In genomic region chr11:69333922-69334321, GRCm38 (mm10) we compare ENCODE assay signal across 11 mouse cellular contexts. TPM values are rescaled to one million over a fixed set of nuclear protein-coding genes. Genes with fewer than 3 reads are reported as not detected.
DNase-seq lines count a peak whose midpoint lies in the region; ATAC-seq and TF ChIP-seq lines count a peak whose summit lies in the region.
"Had no signal": no experiment of that assay in that cellular context is flagged by ENCODE, and none has a peak within 500 bp of the region (broad histone marks: within the 10 kb centered on the region; RNA-seq: fewer than 3 reads in every experiment).

No protein-coding gene starts in this region.

- 0 out of 2 replicates have a peak, but pooled peaks have one; percentile 6 for TF ChIP-seq CTCF in lung, adult 2 months (IDR thresholded peaks at IDR 0.05; ENCODE audit: insufficient read depth, low read length)

- no peak overlapping the region for H3K27ac ChIP-seq in forebrain, embryonic 16.5 days (ENCODE audit: low read length)
- H3K27ac ChIP-seq: hindbrain, embryonic 14.5 days; limb, embryonic 15.5 days had no signal

- H3K9me3 ChIP-seq in forebrain, embryonic 16.5 days (ENCODE audit: control insufficient read depth, low read length): no peaks in the 10 kb centered on the region

- H3ac ChIP-seq in myocyte (ENCODE audit: control insufficient read depth, insufficient read length): no peak overlapping the region

- WGBS in lung, adult 2 months: 32% methylated on average over 3 of the region's 3 CpGs
- WGBS in forebrain, embryonic 16.5 days: 79% methylated on average over 3 of the region's 3 CpGs

- H3K4me3 ChIP-seq in lung, adult 2 months (replicated peaks; ENCODE audit: extremely low read depth, low read depth, low read length): no peak overlapping the region
- no peak overlapping the region for H3K4me3 ChIP-seq in myocyte
- no peak overlapping the region for H3K4me3 ChIP-seq in forebrain, embryonic 16.5 days (replicated peaks; ENCODE audit: low read length)
- H3K4me3 ChIP-seq: limb, embryonic 15.5 days had no signal

- H3K9ac ChIP-seq in forebrain, embryonic 16.5 days (replicated peaks; ENCODE audit: low read depth, low read length): no peak overlapping the region
- H3K9ac ChIP-seq: hindbrain, embryonic 14.5 days; limb, embryonic 15.5 days had no signal

- H3K4me1 ChIP-seq in lung, adult 2 months (ENCODE audit: control insufficient read depth, insufficient read depth, low read length): peaks cover 4% of the 10 kb centered on the region; the same call in 1 of the 2 replicates
- H3K4me1 ChIP-seq in forebrain, embryonic 16.5 days (replicated peaks; ENCODE audit: control insufficient read depth, insufficient read depth, low read length): peaks cover 14% of the 10 kb centered on the region

- ATAC-seq in erythroid progenitor cell, adult 5-6 weeks (replicated peaks; ENCODE audit: low FRiP score, poor library complexity, severe bottlenecking): 0 out of 2 replicates have a peak, but pooled peaks have one; percentile 11
- ATAC-seq in forebrain, embryonic 16.5 days: no peak

- no peak for DNase-seq in lung, adult 2 months
- no peak for DNase-seq in lung, postnatal 4 days
- DNase-seq in NIH3T3 (ENCODE audit: low read depth): peak; percentile 67
- DNase-seq in embryo, embryonic 9.5 days (ENCODE audit: extremely low spot score): no peak
- DNase-seq: adrenal gland, postnatal 36 days; right cerebral cortex, postnatal 14 days had no signal

- TF ChIP-seq POLR2A in lung, adult 2 months (IDR thresholded peaks at IDR 0.05; ENCODE audit: borderline replicate concordance, extremely low read depth, low read depth, low read length): no peak
- no peak for TF ChIP-seq POLR2A in myocyte (IDR thresholded peaks at IDR 0.05; ENCODE audit: insufficient read length, low read depth)

- peak overlapping the region; percentile 59 for H3K4me2 ChIP-seq in myocyte (ENCODE audit: low read depth)
- no peak overlapping the region for H3K4me2 ChIP-seq in forebrain, embryonic 16.5 days (ENCODE audit: low read length)
- H3K4me2 ChIP-seq: hindbrain, embryonic 14.5 days; limb, embryonic 15.5 days had no signal

- H3K27me3 ChIP-seq in myocyte (ENCODE audit: control insufficient read depth, insufficient read depth, insufficient read length): no peaks in the 10 kb centered on the region
- no peaks in the 10 kb centered on the region for H3K27me3 ChIP-seq in forebrain, embryonic 16.5 days (replicated peaks; ENCODE audit: control insufficient read depth, insufficient read depth, low read length)
- H3K27me3 ChIP-seq: limb, embryonic 15.5 days had no signal

- no peaks in the 10 kb centered on the region for H3K79me2 ChIP-seq in myocyte (ENCODE audit: control insufficient read depth, insufficient read depth)

- no peaks in the 10 kb centered on the region for H3K36me3 ChIP-seq in myocyte (ENCODE audit: control insufficient read depth, insufficient read depth)
- H3K36me3 ChIP-seq in forebrain, embryonic 16.5 days (ENCODE audit: control insufficient read depth, insufficient read depth): no peaks in the 10 kb centered on the region
- H3K36me3 ChIP-seq: limb, embryonic 15.5 days had no signal

TF ChIP-seq in myocyte, 11 proteins besides CTCF, POLR2A, EP300 and RAD21:
- TF ChIP-seq POLR2AphosphoS2 (IDR thresholded peaks at IDR 0.05; ENCODE audit: insufficient read length, low read depth): no peak
- TF ChIP-seq USF1 (IDR thresholded peaks at IDR 0.05; ENCODE audit: low read depth): peak; percentile 13

RNA-seq across cellular contexts. Expression of gene Rnf227, which starts 6.3 kb away (rescaled TPM):
- 1.0 and 4.3 TPM in 2 replicates for polyA plus RNA-seq in lung, adult 2 months (2012; rRNA removed)
- total RNA-seq in erythroid progenitor cell, adult 5-6 weeks (2015; ENCODE audit: low replicate concordance): 1.7 and 8.3 TPM in 2 replicates
- 3.9 and 6.5 TPM in 2 replicates for total RNA-seq in erythroid progenitor cell, adult 5-6 weeks (2017; ENCODE audit: low replicate concordance)
- polyA plus RNA-seq in myocyte (2012; fragmentation: generic; extraction: Trizol): 2.5 TPM
- 109 and 144 TPM in 2 replicates for polyA plus RNA-seq in forebrain, embryonic 16.5 days (2015; fragmentation: Nextera tagmentation; extraction: Ambion mirVana)

RNA-seq across cellular contexts. Expression of gene Kcnab3, which starts 7.9 kb away (rescaled TPM):
- polyA plus RNA-seq in lung, adult 2 months (2012; rRNA removed): 1.6 and 2.2 TPM in 2 replicates
- not detected in 2 replicates for total RNA-seq in erythroid progenitor cell, adult 5-6 weeks (2015; ENCODE audit: low replicate concordance)
- not detected in 2 replicates for total RNA-seq in erythroid progenitor cell, adult 5-6 weeks (2017; ENCODE audit: low replicate concordance)
- polyA plus RNA-seq in myocyte (2012; fragmentation: generic; extraction: Trizol): 2.0 TPM
- polyA plus RNA-seq in forebrain, embryonic 16.5 days (2015; fragmentation: Nextera tagmentation; extraction: Ambion mirVana): 5.7 and 6.0 TPM in 2 replicates

RNA-seq across cellular contexts. Expression of gene Trappc1, which starts 10.1 kb away (rescaled TPM):
- polyA plus RNA-seq in lung, adult 2 months (2012; rRNA removed): 26.7 and 48.5 TPM in 2 replicates
- total RNA-seq in erythroid progenitor cell, adult 5-6 weeks (2015; ENCODE audit: low replicate concordance): 101 and 143 TPM in 2 replicates
- total RNA-seq in erythroid progenitor cell, adult 5-6 weeks (2017; ENCODE audit: low replicate concordance): 48.5 and 72.5 TPM in 2 replicates
- polyA plus RNA-seq in myocyte (2012; fragmentation: generic; extraction: Trizol): 116 TPM
- 162 and 166 TPM in 2 replicates for polyA plus RNA-seq in forebrain, embryonic 16.5 days (2015; fragmentation: Nextera tagmentation; extraction: Ambion mirVana)

RNA-seq across cellular contexts. Expression of gene Cntrob, which starts 10.3 kb away (rescaled TPM):
- polyA plus RNA-seq in lung, adult 2 months (2012; rRNA removed): 5.0 and 6.9 TPM in 2 replicates
- total RNA-seq in erythroid progenitor cell, adult 5-6 weeks (2015; ENCODE audit: low replicate concordance): 107 and 135 TPM in 2 replicates
- total RNA-seq in erythroid progenitor cell, adult 5-6 weeks (2017; ENCODE audit: low replicate concordance): 77.5 and 113 TPM in 2 replicates
- 10.3 TPM for polyA plus RNA-seq in myocyte (2012; fragmentation: generic; extraction: Trizol)
- polyA plus RNA-seq in forebrain, embryonic 16.5 days (2015; fragmentation: Nextera tagmentation; extraction: Ambion mirVana): 31.0 and 32.5 TPM in 2 replicates

RNA-seq across cellular contexts. Expression of gene Chd3, which starts 35.3 kb away (rescaled TPM):
- 120 and 135 TPM in 2 replicates for polyA plus RNA-seq in lung, adult 2 months (2012; rRNA removed)
- total RNA-seq in erythroid progenitor cell, adult 5-6 weeks (2015; ENCODE audit: low replicate concordance): 21.0 and 33.2 TPM in 2 replicates
- 18.9 and 19.5 TPM in 2 replicates for total RNA-seq in erythroid progenitor cell, adult 5-6 weeks (2017; ENCODE audit: low replicate concordance)
- polyA plus RNA-seq in myocyte (2012; fragmentation: generic; extraction: Trizol): 148 TPM
- polyA plus RNA-seq in forebrain, embryonic 16.5 days (2015; fragmentation: Nextera tagmentation; extraction: Ambion mirVana): 132 and 146 TPM in 2 replicates

Comparison
In these comparisons a context has a peak if more than half of its experiments do, and no peak if none do; other contexts are left out.
1. RNA of gene Rnf227, which starts 6.3 kb away (polyA plus RNA-seq): 109 to 144 TPM in forebrain, embryonic 16.5 days; 1.0 to 4.3 TPM in lung, adult 2 months and 2.5 TPM in myocyte (single experiment); every median in the first group is over 10 times any median in the second.